Mouse (Mus musculus): Measurements from ENCODE around the gene Slc44a3.

- TF ChIP-seq CTCF (IDR thresholded peaks at IDR 0.05; ENCODE audit: insufficient read depth, low read length) (no peak), POLR2A (IDR thresholded peaks at IDR 0.05; ENCODE audit: borderline replicate concordance, extremely low read depth, low read depth, low read length) (no peak)
Observed at GRCm38 (mm10) chr3:121441504-121441903, 90.7 kb downstream of the Slc44a3 start.

Data from lung, adult 2 months (tissue).